Mouse (Mus musculus): ENCODE data around the gene Gm2431. TPM values are rescaled to one million over a fixed set of nuclear protein-coding genes. Genes with fewer than 3 reads are reported as not detected.
"Not testable (repeated sequence)": the region's sequence is repeated elsewhere in the genome, so short reads cannot be mapped to it uniquely, and the experiment has no call there.

Gene Gm2431
- polyA plus RNA-seq, 1 experiment from 2014 or later = not detected

DNA sequence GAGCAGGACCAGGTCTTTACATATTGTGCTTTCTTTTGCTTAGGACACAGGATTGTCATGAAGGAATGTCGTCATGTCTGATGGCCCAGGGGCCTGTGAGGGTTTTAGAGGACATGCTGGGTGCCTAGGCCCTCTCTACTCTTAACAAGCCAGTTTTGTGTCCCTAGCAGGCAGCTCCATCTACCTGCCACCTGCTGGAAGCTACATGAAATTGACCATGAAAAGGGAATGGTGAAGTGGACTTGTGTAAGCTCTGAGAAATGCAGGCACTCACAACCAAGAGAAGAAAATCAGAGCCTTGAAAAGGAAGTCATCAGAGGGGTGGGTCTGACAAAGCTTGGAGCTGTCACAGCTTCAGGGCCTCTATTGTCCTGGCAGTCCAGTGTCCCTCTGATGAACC lies 21.1 kb upstream of the Gm2431 start:
- H3K9me3 ChIP-seq; DNase-seq (ENCODE audit: low spot score); H3K27ac ChIP-seq (replicated peaks); H3K4me3 ChIP-seq; H3K36me3 ChIP-seq (replicated peaks): not testable (repeated sequence)
- 65% methylated on average over 1 of the region's 1 CpGs for WGBS
- H3K27me3 ChIP-seq (replicated peaks; ENCODE audit: low read depth, poor library complexity, severe bottlenecking) = peaks cover 23% of the 10 kb centered on the region
- peaks cover 11% of the 10 kb centered on the region for H3K4me1 ChIP-seq

DNA sequence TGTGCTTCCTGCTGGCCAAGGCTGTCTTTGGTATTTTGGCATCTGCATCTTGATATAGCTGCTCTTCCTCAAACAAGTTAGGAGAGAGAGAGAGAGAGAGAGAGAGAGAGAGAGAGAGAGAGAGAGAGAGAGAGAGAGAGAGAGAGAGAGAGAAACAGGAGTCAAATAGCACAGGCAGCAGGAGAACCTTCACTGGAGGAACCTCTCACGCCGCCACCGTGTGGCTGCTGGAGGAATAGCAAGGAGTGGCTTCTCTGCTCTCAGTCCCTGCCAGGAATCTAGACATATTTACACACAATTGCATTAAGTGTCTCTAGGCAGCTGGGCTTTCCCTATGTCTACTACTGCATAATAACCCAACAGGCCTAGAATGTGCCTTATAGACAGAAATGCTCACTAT lies 20.0 kb upstream of the Gm2431 start:
- not testable (repeated sequence) for H3K27ac ChIP-seq (replicated peaks); H3K4me3 ChIP-seq; H3K36me3 ChIP-seq (replicated peaks); H3K9me3 ChIP-seq; H3K4me1 ChIP-seq
- 1% methylated on average over 3 of the region's 3 CpGs for WGBS
- H3K27me3 ChIP-seq (replicated peaks; ENCODE audit: low read depth, poor library complexity, severe bottlenecking) = peaks cover 17% of the 10 kb centered on the region
- DNase-seq (ENCODE audit: low spot score) = peak; percentile 73

- not testable (repeated sequence) for H3K36me3 ChIP-seq (replicated peaks); H3K27ac ChIP-seq (replicated peaks); H3K4me3 ChIP-seq; H3K9me3 ChIP-seq; H3K4me1 ChIP-seq; DNase-seq (ENCODE audit: low spot score); H3K27me3 ChIP-seq (replicated peaks; ENCODE audit: low read depth, poor library complexity, severe bottlenecking)
These were observed 16.1 kb upstream of the Gm2431 start, which contains the start of gene Gm4559 for GRCm38 (mm10) chr7:142274263-142274662. Gm4559 (minus strand) TSS chr7:142274363.

GRCm38 (mm10) chr7:142255517-142255916 lies 2.6 kb downstream of the Gm2431 start:
- no peaks in the 10 kb centered on the region for H3K36me3 ChIP-seq (replicated peaks)
- WGBS = 0% methylated on average over 2 of the region's 2 CpGs
- peaks cover 11% of the 10 kb centered on the region; the same call in 1 of the 2 replicates for H3K27me3 ChIP-seq (replicated peaks; ENCODE audit: low read depth, poor library complexity, severe bottlenecking)
- H3K9me3 ChIP-seq = no peaks in the 10 kb centered on the region
- H3K4me3 ChIP-seq = no peak overlapping the region
- H3K4me1 ChIP-seq = no peaks in the 10 kb centered on the region
- no peak overlapping the region for H3K27ac ChIP-seq (replicated peaks)
- DNase-seq (ENCODE audit: low spot score) = peak; percentile 40

- DNase-seq (ENCODE audit: low spot score) = peak; percentile 39
- 2% methylated on average over 1 of the region's 1 CpGs for WGBS
These were observed 8.3 kb downstream of the Gm2431 start for GRCm38 (mm10) chr7:142249824-142250223.

DNA sequence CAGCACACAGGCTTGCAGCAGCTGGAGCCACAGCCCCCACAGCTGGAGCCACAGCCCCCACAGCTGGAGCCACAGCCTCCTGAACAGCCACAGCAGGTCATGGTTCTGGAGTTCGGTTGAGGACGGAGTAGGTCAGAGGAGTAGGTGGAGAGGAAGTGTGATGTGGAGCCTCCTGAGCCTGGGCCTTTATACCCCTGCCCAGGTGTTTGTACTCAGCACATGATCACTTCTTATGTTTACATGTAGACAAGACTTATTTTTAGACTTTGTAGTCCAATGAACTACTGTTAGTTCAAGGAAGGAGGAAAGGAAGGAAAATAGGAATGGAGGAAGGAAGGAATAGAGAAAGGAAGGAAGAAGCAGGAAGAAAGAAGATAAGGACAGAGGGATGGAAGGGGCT lies 17.2 kb downstream of the Gm2431 start, which contains the start of gene Gm40460:
Gm40460 (minus strand) TSS at position 101 of the 400 bp plus-strand sequence.
- no peaks in the 10 kb centered on the region for H3K36me3 ChIP-seq (replicated peaks)
- H3K4me3 ChIP-seq = no peak within 1 kb of the TSS
- H3K27me3 ChIP-seq (replicated peaks; ENCODE audit: low read depth, poor library complexity, severe bottlenecking) = no peaks in the 10 kb centered on the region
- 57% methylated on average over 2 of the region's 2 CpGs for WGBS
- H3K4me1 ChIP-seq = no peaks in the 10 kb centered on the region
- DNase-seq (ENCODE audit: low spot score) = no peak
- no peak within 1 kb of the TSS for H3K27ac ChIP-seq (replicated peaks)
- H3K9me3 ChIP-seq = peaks cover 5% of the 10 kb centered on the region; the same call in 1 of the 2 replicates

More at GRCm38 (mm10) chr7:142249824-142250223, 8.3 kb downstream of the Gm2431 start:
- Histone ChIP-seq H3K36me3 (replicated peaks) (no peaks in the 10 kb centered on the region), H3K9me3 (no peaks in the 10 kb centered on the region), H3K27me3 (replicated peaks; ENCODE audit: low read depth, poor library complexity, severe bottlenecking) (peaks cover 6% of the 10 kb centered on the region; the same call in 1 of the 2 replicates), H3K4me1 (no peaks in the 10 kb centered on the region), H3K27ac (replicated peaks) (no peak overlapping the region), H3K4me3 (no peak overlapping the region)

DNA sequence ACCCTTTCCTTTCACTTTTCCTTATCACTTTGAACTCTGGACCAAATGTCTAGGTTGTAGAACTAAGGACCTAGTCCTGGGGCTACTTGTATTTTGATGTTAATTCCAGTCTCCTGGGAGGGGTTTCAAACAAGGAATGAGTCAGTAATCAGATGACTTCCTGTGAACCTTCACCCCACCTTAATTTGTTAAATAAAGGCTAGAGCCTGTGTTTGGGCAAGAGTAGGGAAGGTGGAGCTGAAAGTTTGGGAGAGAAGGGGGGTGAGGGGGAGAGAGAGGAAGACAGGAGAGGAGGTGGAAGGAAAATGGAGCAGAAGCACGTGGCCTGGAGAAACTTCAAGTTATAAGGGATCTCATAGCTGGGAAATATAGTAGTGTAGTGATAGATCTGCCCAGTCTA lies 26.6 kb downstream of the Gm2431 start:
- Histone ChIP-seq H3K27ac (replicated peaks) (no peak overlapping the region), H3K27me3 (replicated peaks; ENCODE audit: low read depth, poor library complexity, severe bottlenecking) (no peaks in the 10 kb centered on the region), H3K4me3 (no peak overlapping the region), H3K36me3 (replicated peaks) (no peaks in the 10 kb centered on the region), H3K4me1 (peaks cover 9% of the 10 kb centered on the region), H3K9me3 (peaks cover 16% of the 10 kb centered on the region; the same call in 1 of the 2 replicates)
- WGBS = 24% methylated on average over 1 of the region's 1 CpGs
- DNase-seq (ENCODE audit: low spot score) = no peak

- not testable (repeated sequence) for DNase-seq (ENCODE audit: low spot score); H3K27ac ChIP-seq (replicated peaks); H3K9me3 ChIP-seq; H3K4me3 ChIP-seq; H3K36me3 ChIP-seq (replicated peaks); H3K27me3 ChIP-seq (replicated peaks; ENCODE audit: low read depth, poor library complexity, severe bottlenecking)
- WGBS = 62% methylated on average over 3 of the region's 3 CpGs
- H3K4me1 ChIP-seq = peaks cover 16% of the 10 kb centered on the region
These were observed 28.3 kb downstream of the Gm2431 start, which contains the start of gene Krtap5-5 for GRCm38 (mm10) chr7:142229871-142230270. Krtap5-5 (minus strand) TSS chr7:142229971.

GRCm38 (mm10) chr7:142224518-142224917 lies 33.6 kb downstream of the Gm2431 start:
- Histone ChIP-seq H3K27ac (replicated peaks) (no peak overlapping the region), H3K4me1 (peaks cover 15% of the 10 kb centered on the region), H3K36me3 (replicated peaks) (no peaks in the 10 kb centered on the region), H3K27me3 (replicated peaks; ENCODE audit: low read depth, poor library complexity, severe bottlenecking) (no peaks in the 10 kb centered on the region), H3K4me3 (no peak overlapping the region), H3K9me3 (no peaks in the 10 kb centered on the region)
- 39% methylated on average over 2 of the region's 2 CpGs for WGBS
- peak; percentile 38 for DNase-seq (ENCODE audit: low spot score)

DNA sequence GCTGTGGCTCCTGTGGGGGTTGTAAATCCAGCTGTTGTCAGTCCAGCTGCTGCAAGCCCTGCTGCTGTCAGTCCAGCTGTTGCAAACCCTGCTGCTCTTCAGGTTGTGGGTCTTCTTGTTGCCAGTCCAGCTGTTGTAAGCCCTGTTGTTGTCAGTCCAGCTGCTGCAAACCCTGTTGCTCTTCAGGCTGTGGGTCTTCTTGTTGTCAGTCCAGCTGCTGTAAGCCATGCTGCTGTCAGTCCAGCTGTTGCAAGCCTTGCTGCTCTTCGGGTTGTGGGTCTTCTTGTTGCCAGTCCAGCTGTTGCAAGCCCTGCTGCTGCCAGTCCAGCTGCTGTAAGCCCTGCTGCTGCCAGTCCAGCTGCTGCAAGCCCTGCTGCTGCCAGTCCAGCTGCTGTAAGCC lies 46.0 kb downstream of the Gm2431 start:
- not testable (repeated sequence) for H3K4me1 ChIP-seq; H3K4me3 ChIP-seq; H3K27me3 ChIP-seq (replicated peaks; ENCODE audit: low read depth, poor library complexity, severe bottlenecking); H3K27ac ChIP-seq (replicated peaks); H3K36me3 ChIP-seq (replicated peaks); DNase-seq (ENCODE audit: low spot score); H3K9me3 ChIP-seq
- WGBS = 64% methylated on average over 1 of the region's 1 CpGs

DNA sequence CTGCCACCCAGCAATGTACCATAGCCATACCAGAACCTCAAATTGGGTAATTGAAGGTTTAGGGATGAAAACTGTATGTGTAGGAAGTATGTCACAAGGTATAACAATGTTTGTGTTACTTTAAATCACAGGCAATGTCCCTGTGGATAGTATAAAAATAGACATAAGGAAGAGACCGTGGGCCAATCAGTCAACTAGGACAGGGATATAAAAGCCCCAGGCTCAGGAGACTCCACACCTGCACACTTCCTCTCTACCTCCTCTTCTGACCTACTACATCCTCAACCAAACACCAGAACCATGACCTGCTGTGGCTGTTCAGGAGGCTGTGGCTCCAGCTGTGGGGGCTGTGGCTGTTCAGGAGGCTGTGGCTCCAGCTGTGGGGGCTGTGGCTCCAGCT lies 46.6 kb downstream of the Gm2431 start, which contains the start of gene Gm7579:
Gm7579 (plus strand) TSS at position 301 of the 400 bp plus-strand sequence.
- 68% methylated on average over 1 of the region's 1 CpGs for WGBS

More for the DNA sequence above, 46.6 kb downstream of the Gm2431 start, which contains the start of gene Gm7579:
- no peak for DNase-seq (ENCODE audit: low spot score)
- Histone ChIP-seq H3K36me3 (replicated peaks) (no peaks in the 10 kb centered on the region), H3K9me3 (no peaks in the 10 kb centered on the region), H3K4me1 (no peaks in the 10 kb centered on the region), H3K27me3 (replicated peaks; ENCODE audit: low read depth, poor library complexity, severe bottlenecking) (no peaks in the 10 kb centered on the region), H3K27ac (replicated peaks) (no peak within 1 kb of the TSS), H3K4me3 (no peak within 1 kb of the TSS)
